Mouse (Mus musculus) gastrocnemius, postnatal 14 days (tissue): ENCODE data around the gene Hsf4. TPM values are rescaled to one million over a fixed set of nuclear protein-coding genes. Genes with fewer than 3 reads are reported as not detected.
A peak's percentile ranks its signal among the peaks of the same experiment; 100 is the strongest.

Experiments used
- DNase-seq: peaks from one replicate; pipeline ENCODE4 v3.0.0; 2021; ENCODE audit warnings: mixed read lengths
- intact Hi-C: fragments of 180-260 bp; cut with DNase I; formaldehyde crosslinking; loops from one replicate; pipeline ENCODE4 v1.15.1; 2025; ENCODE audit warnings: low total_unique reads
- total RNA-seq, 2 experiments: library from RNA; stranded (reverse); gene quantifications; 2 replicates each; pipeline ENCODE4 v1.2.3; 2021

The Hsf4 gene
- total RNA-seq, 2 experiments from 2014 or later: 0.95 to 1.4 TPM

GRCm38 (mm10) chr8:105297511-105298192 lies 28.1 kb downstream of the Hsf4 start, which contains the start of gene E2f4:
Gene E2f4, plus strand, starts transcription at chr8:105297663.
- intact Hi-C loops: no loop called here
- peak; percentile 95 for DNase-seq

GRCm38 (mm10) chr8:105298351-105299252 lies 29.0 kb downstream of the Hsf4 start:
- DNase-seq: no peak
- intact Hi-C loops: no loop called here

GRCm38 (mm10) chr8:105299962-105300361 lies 30.4 kb downstream of the Hsf4 start:
- DNase-seq: no peak
- intact Hi-C loops: no loop called here

GRCm38 (mm10) chr8:105303396-105303795 lies 33.8 kb downstream of the Hsf4 start:
- intact Hi-C loops: no loop called here
- DNase-seq: no peak

GRCm38 (mm10) chr8:105303874-105304273 lies 34.3 kb downstream of the Hsf4 start:
- DNase-seq: no peak

GRCm38 (mm10) chr8:105304325-105305210 lies 35.0 kb downstream of the Hsf4 start:
- intact Hi-C loops: no loop called here
- DNase-seq: no peak

More at GRCm38 (mm10) chr8:105303874-105304273, 34.3 kb downstream of the Hsf4 start:
- intact Hi-C loops: no loop called here

GRCm38 (mm10) chr8:105305211-105306145 lies 35.9 kb downstream of the Hsf4 start, which contains the start of gene Elmo3:
Gene Elmo3, plus strand, starts transcription at chr8:105305601.
- intact Hi-C loops: no loop called here
- DNase-seq: no peak

- DNase-seq: no peak
- intact Hi-C loops: no loop called here
Measured at GRCm38 (mm10) chr8:105306146-105306691, 36.6 kb downstream of the Hsf4 start.

GRCm38 (mm10) chr8:105307670-105308069 lies 38.1 kb downstream of the Hsf4 start:
- DNase-seq: no peak
- intact Hi-C loops: no loop called here

- intact Hi-C loops: no loop called here
- no peak for DNase-seq
Measured at GRCm38 (mm10) chr8:105308428-105308827, 38.8 kb downstream of the Hsf4 start.

GRCm38 (mm10) chr8:105309142-105309847 lies 39.7 kb downstream of the Hsf4 start:
- no peak for DNase-seq
- intact Hi-C loops: no loop called here

- intact Hi-C loops: no loop called here
- DNase-seq: no peak
Measured at GRCm38 (mm10) chr8:105310118-105310517, 40.5 kb downstream of the Hsf4 start.

GRCm38 (mm10) chr8:105311718-105312117 lies 42.1 kb downstream of the Hsf4 start:
- intact Hi-C loops: no loop called here
- no peak for DNase-seq

- intact Hi-C loops: no loop called here
- no peak for DNase-seq
Measured at GRCm38 (mm10) chr8:105312891-105313481, 43.4 kb downstream of the Hsf4 start.

- no peak for DNase-seq
- intact Hi-C loops: no loop called here
Measured at GRCm38 (mm10) chr8:105313622-105314402, 44.2 kb downstream of the Hsf4 start.

GRCm38 (mm10) chr8:105315073-105315769 lies 45.6 kb downstream of the Hsf4 start:
- no peak for DNase-seq
- intact Hi-C loops: no loop called here
